Mouse (Mus musculus) ES-E14 (cell line): ENCODE measurements around the gene Irf9.

ENCODE experiments used
- CHD2 ChIP-seq: IDR thresholded peaks from 2 replicates; pipeline ENCODE4 v1.6.1; 2014; ENCODE audit warnings: mild to moderate bottlenecking, low read depth, low read length, inconsistent platforms
- HCFC1 ChIP-seq: IDR thresholded peaks from 2 replicates; pipeline ENCODE4 v1.6.1; 2012; ENCODE audit warnings: low read length, inconsistent platforms, borderline replicate concordance; ENCODE audit not compliant: insufficient read depth
- MAFK ChIP-seq: IDR thresholded peaks from 2 replicates; pipeline ENCODE4 v1.6.1; 2014; ENCODE audit warnings: mild to moderate bottlenecking, low read depth, low read length, inconsistent platforms; ENCODE audit not compliant: insufficient read depth
- ZC3H11A ChIP-seq: IDR thresholded peaks from 2 replicates; pipeline ENCODE4 v1.6.1; 2012; ENCODE audit warnings: low read depth, mild to moderate bottlenecking, inconsistent platforms, low read length, borderline replicate concordance
- ZNF384 ChIP-seq: IDR thresholded peaks from 2 replicates; pipeline ENCODE4 v1.6.1; 2012; ENCODE audit warnings: low read depth, low read length, inconsistent platforms

- no peak for TF ChIP-seq CHD2
- TF ChIP-seq MAFK: no peak
- TF ChIP-seq HCFC1: no peak
- no peak for TF ChIP-seq ZC3H11A
- TF ChIP-seq ZNF384: no peak
These were observed 32.8 kb upstream of the Irf9 start for GRCm38 (mm10) chr14:55570588-55570987.
